Mouse (Mus musculus) CH12.LX (cell line): Measurements from ENCODE around the gene Astn2. TPM values are rescaled to one million over a fixed set of nuclear protein-coding genes. Genes with fewer than 3 reads are reported as not detected.

Experiments used
- DNase-seq: peaks from one replicate; pipeline ENCODE4 v3.0.0-alpha.2; 2013; ENCODE audit errors: extremely low read depth
- H3K27ac ChIP-seq: 2 replicates; pipeline ENCODE4 v1.5.1; 2012; ENCODE audit warnings: low read depth, mild to moderate bottlenecking, control low read depth, moderate library complexity; ENCODE audit not compliant: insufficient read depth
- H3K27me3 ChIP-seq: replicated peaks from 2 replicates; pipeline ENCODE3; 2012; ENCODE audit warnings: inconsistent platforms
- H3K36me3 ChIP-seq, 2 experiments: replicated peaks in 1 of 2; 2 replicates each; pipeline versions ENCODE3 to v1.6.1; 2012; ENCODE audit warnings: inconsistent platforms in 1 of 2, low read length in 1 of 2, mild to moderate bottlenecking in 1 of 2, mixed read lengths in 1 of 2, moderate library complexity in 1 of 2; ENCODE audit not compliant: control insufficient read depth in 1 of 2, insufficient read depth in 1 of 2
- H3K4me1 ChIP-seq, 2 experiments: 2 replicates each; pipeline ENCODE4 v1.6.1; 2012; ENCODE audit warnings: inconsistent platforms in 1 of 2, moderate library complexity in 1 of 2; ENCODE audit not compliant: insufficient read depth in 2 of 2, control insufficient read depth in 1 of 2
- H3K4me2 ChIP-seq: 2 replicates; pipeline ENCODE4 v1.6.1; 2012; ENCODE audit warnings: low read depth, mild to moderate bottlenecking, control low read depth; ENCODE audit not compliant: poor library complexity, insufficient read depth, severe bottlenecking
- H3K4me3 ChIP-seq, 3 experiments: fragments of 150-350 bp in 1 of 3; sonication (generic) in 1 of 3; replicated peaks in 1 of 3; 2 replicates each; pipeline versions ENCODE3 to v1.5.1; 2011 to 2012; ENCODE audit warnings: low read depth in 2 of 3, low read length in 2 of 3, mild to moderate bottlenecking in 2 of 3, moderate library complexity in 2 of 3, control low read depth in 1 of 3, improper control_type of control experiment in 1 of 3, inconsistent platforms in 1 of 3, mixed read lengths in 1 of 3; ENCODE audit not compliant: poor library complexity in 1 of 3
- H3K79me2 ChIP-seq: replicated peaks from 2 replicates; pipeline ENCODE4 v1.6.1; 2012; ENCODE audit warnings: mild to moderate bottlenecking, moderate library complexity; ENCODE audit not compliant: control insufficient read depth, poor library complexity, insufficient read depth, severe bottlenecking; ENCODE audit errors: extremely low read depth
- H3K9ac ChIP-seq: 2 replicates; pipeline ENCODE4 v1.6.1; 2012; ENCODE audit warnings: low read depth, mild to moderate bottlenecking, control low read depth, moderate library complexity; ENCODE audit not compliant: insufficient read depth
- H3K9me3 ChIP-seq: replicated peaks from 2 replicates; pipeline ENCODE3; 2012; ENCODE audit warnings: low read length, inconsistent platforms, mixed read lengths
- CHD2 ChIP-seq: IDR thresholded peaks from 2 replicates; pipeline ENCODE4 v1.6.1; 2011; ENCODE audit warnings: low read length, improper control_type of control experiment
- CTCF ChIP-seq, 2 experiments: IDR thresholded peaks in 1 of 2; conservative IDR thresholded peaks in 1 of 2; 2 replicates each; pipeline ENCODE4 v1.5.1; 2011 to 2012; ENCODE audit warnings: low read depth in 2 of 2, low read length in 2 of 2, improper control_type of control experiment in 1 of 2, inconsistent platforms in 1 of 2, mild to moderate bottlenecking in 1 of 2, moderate library complexity in 1 of 2
- GABPA ChIP-seq: IDR thresholded peaks from 2 replicates; pipeline ENCODE4 v1.6.1; 2012; ENCODE audit warnings: low read depth, low read length, improper control_type of control experiment, inconsistent platforms; ENCODE audit not compliant: insufficient replicate concordance
- HCFC1 ChIP-seq: IDR thresholded peaks from 2 replicates; pipeline ENCODE4 v1.6.1; 2012; ENCODE audit warnings: low read depth, mild to moderate bottlenecking, inconsistent platforms, low read length, improper control_type of control experiment
- IRF4 ChIP-seq: IDR thresholded peaks from 2 replicates; pipeline ENCODE4 v1.6.1; 2014; ENCODE audit warnings: low read depth, mild to moderate bottlenecking, inconsistent platforms, low read length, improper control_type of control experiment
- JUND ChIP-seq: conservative IDR thresholded peaks from 2 replicates; pipeline ENCODE4 v1.6.1; 2011; ENCODE audit warnings: low read depth, low read length, improper control_type of control experiment
- KAT2A ChIP-seq: IDR thresholded peaks from 2 replicates; pipeline ENCODE4 v1.6.1; 2012; ENCODE audit warnings: low read length, improper control_type of control experiment, inconsistent platforms; ENCODE audit not compliant: insufficient replicate concordance
- MAX ChIP-seq: IDR thresholded peaks from 2 replicates; pipeline ENCODE4 v1.6.1; 2011; ENCODE audit warnings: low read length, improper control_type of control experiment
- MAZ ChIP-seq: IDR thresholded peaks from 2 replicates; pipeline ENCODE4 v1.6.1; 2012; ENCODE audit warnings: low read depth, mild to moderate bottlenecking, inconsistent platforms, low read length, improper control_type of control experiment, moderate library complexity
- MEF2A ChIP-seq: IDR thresholded peaks from 2 replicates; pipeline ENCODE4 v1.6.1; 2014; ENCODE audit warnings: low read depth, mild to moderate bottlenecking, inconsistent platforms, low read length, improper control_type of control experiment, borderline replicate concordance
- MXI1 ChIP-seq: IDR thresholded peaks from 2 replicates; pipeline ENCODE4 v1.6.1; 2011; ENCODE audit warnings: mild to moderate bottlenecking, low read depth, low read length, improper control_type of control experiment
- MYC ChIP-seq: IDR thresholded peaks from 2 replicates; pipeline ENCODE4 v1.6.1; 2011; ENCODE audit warnings: low read depth, mild to moderate bottlenecking, improper control_type of control experiment, low read length
- NELFE ChIP-seq: IDR thresholded peaks from 2 replicates; pipeline ENCODE4 v1.6.1; 2011; ENCODE audit warnings: low read depth, low read length, improper control_type of control experiment
- PAX5 ChIP-seq: IDR thresholded peaks from 2 replicates; pipeline ENCODE4 v1.6.1; 2012; ENCODE audit warnings: low read length, inconsistent platforms, mixed read lengths
- POLR2A ChIP-seq: IDR thresholded peaks from 2 replicates; pipeline ENCODE4 v1.6.1; 2011; ENCODE audit warnings: low read depth, mild to moderate bottlenecking, improper control_type of control experiment, low read length
- RAD21 ChIP-seq: IDR thresholded peaks from 2 replicates; pipeline ENCODE4 v1.6.1; 2011; ENCODE audit warnings: low read depth, mild to moderate bottlenecking, low read length, improper control_type of control experiment, moderate library complexity
- RCOR1 ChIP-seq: conservative IDR thresholded peaks from 2 replicates; pipeline ENCODE4 v1.6.1; 2012; ENCODE audit warnings: low read depth, mild to moderate bottlenecking, inconsistent platforms, low read length, improper control_type of control experiment
- SMC3 ChIP-seq: IDR thresholded peaks from 2 replicates; pipeline ENCODE4 v1.6.1; 2011; ENCODE audit warnings: low read depth, low read length, improper control_type of control experiment
- TBP ChIP-seq: conservative IDR thresholded peaks from 2 replicates; pipeline ENCODE4 v1.6.1; 2011; ENCODE audit warnings: low read depth, low read length, improper control_type of control experiment
- TCF12 ChIP-seq: IDR thresholded peaks from 2 replicates; pipeline ENCODE4 v1.6.1; 2014; ENCODE audit warnings: low read depth, mild to moderate bottlenecking, inconsistent platforms, low read length, improper control_type of control experiment
- UBTF ChIP-seq: IDR thresholded peaks from 2 replicates; pipeline ENCODE4 v1.6.1; 2012; ENCODE audit warnings: low read depth, mild to moderate bottlenecking, inconsistent platforms, low read length, improper control_type of control experiment, moderate library complexity
- USF2 ChIP-seq: conservative IDR thresholded peaks from 2 replicates; pipeline ENCODE4 v1.6.1; 2011; ENCODE audit warnings: low read depth, low read length, improper control_type of control experiment
- ZKSCAN1 ChIP-seq: IDR thresholded peaks from 2 replicates; pipeline ENCODE4 v1.6.1; 2012; ENCODE audit warnings: low read depth, inconsistent platforms, low read length, improper control_type of control experiment, borderline replicate concordance
- ZMIZ1 ChIP-seq: IDR thresholded peaks from 2 replicates; pipeline ENCODE4 v1.6.1; 2012; ENCODE audit warnings: low read depth, mild to moderate bottlenecking, inconsistent platforms, low read length, improper control_type of control experiment
- ZNF384 ChIP-seq: IDR thresholded peaks from 2 replicates; pipeline ENCODE4 v1.6.1; 2012; ENCODE audit warnings: low read depth, low read length, improper control_type of control experiment, inconsistent platforms
- dilution Hi-C: fragments of 300-500 bp; cut with MboI; formaldehyde crosslinking; loops from 2 replicates; pipeline ENCODE4 v1.14.3; 2020; ENCODE audit warnings: low sequenced_read_pairs; ENCODE audit not compliant: extremely low pct_unique_long_range_greater_than_20kb, extremely low pct_ligation_motif_present
- in situ Hi-C: fragments of 300-500 bp; cut with MboI; formaldehyde crosslinking; loops from 3 replicates; pipeline ENCODE4 v1.14.3; 2019; ENCODE audit warnings: low sequenced_read_pairs, low pct_ligation_motif_present, low pct_unique_long_range_greater_than_20kb, mixed read lengths
- polyA plus RNA-seq: library from polyadenylated mRNA; unstranded; fragments of >175 nt; gene quantifications from 2 replicates; pipeline ENCODE4 v1.2.1, GENCODE M21; 2012; ENCODE audit warnings: low read depth; ENCODE audit not compliant: insufficient read length
- total RNA-seq, 2 experiments: library from RNA; depleted of rRNA; stranded (reverse); fragments of 300-350 nt in 1 of 2; fragments of >200 nt in 1 of 2; gene quantifications; 2 replicates each; pipeline ENCODE4 v1.2.3; 2012 to 2014

Astn2 gene
- total and polyA plus RNA-seq, 3 experiments: not detected

DNA sequence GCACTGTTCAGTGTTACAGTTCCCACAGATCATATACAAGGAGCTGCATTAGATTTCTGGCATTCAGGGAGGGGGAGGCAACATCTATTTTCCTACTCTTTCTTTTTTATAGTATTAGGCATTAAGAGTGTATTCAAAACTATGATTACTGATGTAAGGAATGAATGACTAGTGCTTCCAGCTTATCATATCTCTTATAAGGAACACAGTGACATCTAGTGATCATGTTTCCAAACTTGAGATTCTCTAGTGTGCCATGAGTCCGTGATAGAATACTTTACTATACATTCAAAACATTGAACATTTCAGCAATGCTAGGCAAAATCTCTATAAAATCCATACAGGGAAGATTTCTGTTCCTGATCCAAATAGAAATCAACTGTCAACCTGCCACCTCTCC lies 824.2 kb downstream of the Astn2 start:
- Histone ChIP-seq H3K4me2 (no peak overlapping the region), H3K27me3 (no peaks in the 10 kb centered on the region), H3K79me2 (no peaks in the 10 kb centered on the region), H3K9ac (no peak overlapping the region), H3K36me3 (no peaks in the 10 kb centered on the region), H3K9me3 (no peaks in the 10 kb centered on the region), H3K27ac (no peak overlapping the region), H3K4me3 (no peak overlapping the region), H3K4me1 (no peaks in the 10 kb centered on the region)
- dilution Hi-C loops: no loop called here
- in situ Hi-C loops: loop anchor here (10.0 kb wide), 2 partner anchors 745 to 1045 kb away; no protein-coding TSS in a partner anchor
- no peak for DNase-seq
- TF ChIP-seq USF2 (no peak), GABPA (no peak), RCOR1 (no peak), RAD21 (peak; percentile 17), IRF4 (no peak), UBTF (no peak)

DNA sequence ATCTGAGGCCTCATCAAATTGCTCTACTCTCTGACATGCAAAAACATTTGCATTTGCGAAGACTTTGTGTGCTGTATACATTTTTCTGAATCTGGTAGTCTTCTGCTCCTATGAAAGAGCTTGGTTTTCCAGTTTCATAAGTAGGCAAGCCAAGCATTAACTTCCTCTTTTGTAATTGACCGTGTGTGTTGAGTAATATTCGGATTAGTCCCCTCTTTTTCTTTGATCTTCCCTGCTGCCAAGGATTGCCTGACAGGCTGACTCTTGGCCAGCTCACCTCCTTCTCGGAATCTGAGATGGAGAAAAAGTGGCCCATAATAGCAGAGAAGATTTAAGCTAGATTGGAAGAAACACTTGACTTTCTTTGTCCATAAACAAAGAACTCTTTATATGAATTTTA lies 838.9 kb downstream of the Astn2 start:
- in situ Hi-C loops (no loop called here), dilution Hi-C loops (no loop called here)
- no peak overlapping the region for H3K27ac ChIP-seq
- no peaks in the 10 kb centered on the region for H3K9me3 ChIP-seq
- TF ChIP-seq MYC (no peak), SMC3 (no peak), JUND (no peak), TCF12 (no peak), MXI1 (no peak), ZKSCAN1 (no peak), CHD2 (no peak)
- H3K4me2 ChIP-seq: no peak overlapping the region
- H3K9ac ChIP-seq: no peak overlapping the region
- no peaks in the 10 kb centered on the region for H3K36me3 ChIP-seq
- no peaks in the 10 kb centered on the region for H3K27me3 ChIP-seq
- no peaks in the 10 kb centered on the region for H3K4me1 ChIP-seq
- H3K4me3 ChIP-seq: no peak overlapping the region
- H3K79me2 ChIP-seq: no peaks in the 10 kb centered on the region
- no peak for DNase-seq

GRCm38 (mm10) chr4:65548561-65548960 lies 855.9 kb downstream of the Astn2 start:
- DNase-seq: no peak
- in situ Hi-C loops: no loop called here

More at GRCm38 (mm10) chr4:65548561-65548960, 855.9 kb downstream of the Astn2 start:
- no peaks in the 10 kb centered on the region for H3K4me1 ChIP-seq
- H3K4me3 ChIP-seq: no peak overlapping the region
- TF ChIP-seq JUND (no peak), MAZ (no peak), PAX5 (no peak), NELFE (no peak), TCF12 (no peak), ZMIZ1 (no peak), TBP (no peak), UBTF (no peak), MAX (no peak), GABPA (no peak), CTCF (conservative IDR thresholded peaks at IDR 0.05 in 1 of 2, IDR thresholded peaks at IDR 0.05 in 1 of 2; ENCODE audit: low read depth in 2 of 2, low read length in 2 of 2) (no peak), POLR2A (no peak), SMC3 (no peak), MEF2A (no peak), MYC (no peak), RAD21 (no peak), HCFC1 (no peak), KAT2A (no peak), ZNF384 (no peak), MXI1 (no peak)
- no peaks in the 10 kb centered on the region for H3K36me3 ChIP-seq
- dilution Hi-C loops: no loop called here
- H3K9me3 ChIP-seq: no peaks in the 10 kb centered on the region
- H3K27me3 ChIP-seq: no peaks in the 10 kb centered on the region
- H3K4me2 ChIP-seq: no peak overlapping the region
- H3K9ac ChIP-seq: no peak overlapping the region
- H3K27ac ChIP-seq: no peak overlapping the region
- no peaks in the 10 kb centered on the region for H3K79me2 ChIP-seq
